Mouse (Mus musculus): ENCODE measurements around the gene Klk4. TPM values are rescaled to one million over a fixed set of nuclear protein-coding genes. Genes with fewer than 3 reads are reported as not detected.

The Klk4 gene
- polyA plus RNA-seq, 1 experiment from 2014 or later, result 0.18 TPM

DNA sequence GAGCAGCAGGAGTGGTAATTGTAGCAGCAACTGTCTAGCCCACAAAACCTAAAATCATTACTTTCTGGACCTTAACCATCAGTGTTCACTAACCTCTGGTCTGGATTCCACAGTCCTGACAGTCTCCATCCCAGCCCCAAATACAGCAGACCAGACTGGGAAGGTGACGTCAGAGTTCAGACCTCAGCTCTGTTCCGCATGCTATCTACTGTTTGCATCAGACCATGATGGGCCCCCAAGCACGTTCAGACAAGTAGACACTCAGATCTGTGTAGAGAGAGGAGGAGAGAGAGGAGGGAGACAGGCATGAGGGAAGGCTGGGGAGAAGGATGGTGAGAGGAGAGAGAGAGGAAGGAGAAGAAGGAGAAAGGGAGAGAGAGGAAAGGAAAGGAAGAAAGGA is 10.8 kb downstream of the Klk4 start:
- no peaks in the 10 kb centered on the region for H3K36me3 ChIP-seq (ENCODE audit: control insufficient read depth, insufficient read depth, low read length)
- no peak overlapping the region for H3K4me3 ChIP-seq (replicated peaks; ENCODE audit: low read length)
- no peak for ATAC-seq (ENCODE audit: insufficient read depth, low FRiP score)
- H3K27me3 ChIP-seq (ENCODE audit: control insufficient read depth, insufficient read depth, low read length), result no peaks in the 10 kb centered on the region
- H3K9ac ChIP-seq (ENCODE audit: low read length), result no peak overlapping the region
- H3K4me2 ChIP-seq (ENCODE audit: low read depth, low read length), result no peak overlapping the region
- 33% methylated on average over 3 of the region's 3 CpGs for WGBS
- H3K4me1 ChIP-seq (ENCODE audit: control insufficient read depth, insufficient read depth, low read length), result no peaks in the 10 kb centered on the region
- no peaks in the 10 kb centered on the region for H3K9me3 ChIP-seq (replicated peaks; ENCODE audit: control insufficient read depth, low read length)
- H3K27ac ChIP-seq (ENCODE audit: low read length), result no peak overlapping the region

DNA sequence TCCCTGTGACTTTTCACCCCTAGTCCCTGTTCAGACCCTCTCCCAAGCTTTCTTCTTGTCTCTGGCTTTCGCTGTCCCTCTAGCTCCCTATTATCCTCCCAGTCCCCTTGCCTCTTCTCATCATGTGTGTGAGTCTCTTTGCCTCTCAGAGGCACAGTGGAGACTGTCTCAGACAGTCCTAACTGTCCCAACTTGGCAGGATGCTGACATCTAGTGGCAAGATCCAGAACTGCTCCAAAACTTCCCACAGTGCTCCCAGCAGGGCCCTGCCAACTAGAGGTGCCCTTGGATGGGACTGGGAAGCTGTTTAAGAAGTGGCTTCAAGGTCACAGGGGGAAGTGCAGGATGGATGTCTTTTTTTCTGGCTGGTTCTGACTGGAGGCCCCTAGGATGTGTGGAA is 13.9 kb downstream of the Klk4 start:
- Histone ChIP-seq H3K9ac (ENCODE audit: low read length) (no peak overlapping the region), H3K36me3 (ENCODE audit: control insufficient read depth, insufficient read depth, low read length) (no peaks in the 10 kb centered on the region), H3K4me2 (ENCODE audit: low read depth, low read length) (no peak overlapping the region), H3K4me3 (replicated peaks; ENCODE audit: low read length) (no peak overlapping the region), H3K27ac (ENCODE audit: low read length) (no peak overlapping the region), H3K4me1 (ENCODE audit: control insufficient read depth, insufficient read depth, low read length) (no peaks in the 10 kb centered on the region), H3K9me3 (replicated peaks; ENCODE audit: control insufficient read depth, low read length) (no peaks in the 10 kb centered on the region), H3K27me3 (ENCODE audit: control insufficient read depth, insufficient read depth, low read length) (no peaks in the 10 kb centered on the region)
- peak; percentile 91 for ATAC-seq (ENCODE audit: insufficient read depth, low FRiP score)
- WGBS, result 3% methylated on average over 1 of the region's 1 CpGs

DNA sequence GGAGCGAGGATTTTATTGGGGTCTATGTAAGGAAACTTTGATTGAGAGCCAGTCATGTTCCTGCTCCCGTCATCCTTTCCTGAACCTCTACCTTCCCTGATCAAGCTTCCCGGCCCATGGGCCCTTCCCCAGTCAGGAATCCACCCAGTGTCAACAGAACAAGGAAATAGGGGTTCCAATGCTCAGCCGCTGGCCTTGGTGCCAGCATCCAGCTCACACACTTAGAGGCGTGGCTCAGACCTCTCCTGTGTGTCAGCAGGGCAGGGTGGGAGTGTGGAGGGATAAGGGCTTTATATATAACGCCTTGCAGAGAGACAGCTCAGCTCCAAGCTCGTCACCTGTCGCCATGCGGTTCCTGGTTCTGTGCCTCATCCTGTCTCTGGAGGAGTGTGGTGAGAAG is 33.9 kb downstream of the Klk4 start:
- ATAC-seq (ENCODE audit: insufficient read depth, low FRiP score), result peak; percentile 84
- no peak overlapping the region for H3K4me3 ChIP-seq (replicated peaks; ENCODE audit: low read length)
- no peak overlapping the region for H3K4me2 ChIP-seq (ENCODE audit: low read depth, low read length)
- no peaks in the 10 kb centered on the region for H3K27me3 ChIP-seq (ENCODE audit: control insufficient read depth, insufficient read depth, low read length)
- H3K9ac ChIP-seq (ENCODE audit: low read length), result no peak overlapping the region
- H3K36me3 ChIP-seq (ENCODE audit: control insufficient read depth, insufficient read depth, low read length), result no peaks in the 10 kb centered on the region
- H3K9me3 ChIP-seq (replicated peaks; ENCODE audit: control insufficient read depth, low read length), result no peaks in the 10 kb centered on the region
- H3K4me1 ChIP-seq (ENCODE audit: control insufficient read depth, insufficient read depth, low read length), result no peaks in the 10 kb centered on the region
- 47% methylated on average over 9 of the region's 9 CpGs for WGBS
- H3K27ac ChIP-seq (ENCODE audit: low read length), result no peak overlapping the region

GRCm38 (mm10) chr7:43918426-43918825 is 37.5 kb downstream of the Klk4 start:
- Histone ChIP-seq H3K36me3 (ENCODE audit: control insufficient read depth, insufficient read depth, low read length) (no peaks in the 10 kb centered on the region), H3K27ac (ENCODE audit: low read length) (no peak overlapping the region), H3K4me2 (ENCODE audit: low read depth, low read length) (no peak overlapping the region), H3K27me3 (ENCODE audit: control insufficient read depth, insufficient read depth, low read length) (no peaks in the 10 kb centered on the region), H3K9me3 (replicated peaks; ENCODE audit: control insufficient read depth, low read length) (no peaks in the 10 kb centered on the region), H3K4me3 (replicated peaks; ENCODE audit: low read length) (no peak overlapping the region), H3K4me1 (ENCODE audit: control insufficient read depth, insufficient read depth, low read length) (no peaks in the 10 kb centered on the region), H3K9ac (ENCODE audit: low read length) (no peak overlapping the region)
- no peak for ATAC-seq (ENCODE audit: insufficient read depth, low FRiP score)
- WGBS, result 83% methylated on average over 13 of the region's 13 CpGs

- Histone ChIP-seq H3K4me3 (replicated peaks; ENCODE audit: low read length) (no peak overlapping the region), H3K27ac (ENCODE audit: low read length) (no peak overlapping the region), H3K9me3 (replicated peaks; ENCODE audit: control insufficient read depth, low read length) (no peaks in the 10 kb centered on the region), H3K4me1 (ENCODE audit: control insufficient read depth, insufficient read depth, low read length) (no peaks in the 10 kb centered on the region), H3K4me2 (ENCODE audit: low read depth, low read length) (no peak overlapping the region), H3K27me3 (ENCODE audit: control insufficient read depth, insufficient read depth, low read length) (no peaks in the 10 kb centered on the region), H3K36me3 (ENCODE audit: control insufficient read depth, insufficient read depth, low read length) (no peaks in the 10 kb centered on the region), H3K9ac (ENCODE audit: low read length) (no peak overlapping the region)
- no peak for ATAC-seq (ENCODE audit: insufficient read depth, low FRiP score)
- WGBS, result 70% methylated on average over 8 of the region's 8 CpGs
These were observed 37.9 kb downstream of the Klk4 start for GRCm38 (mm10) chr7:43918871-43919270.

- Histone ChIP-seq H3K9ac (ENCODE audit: low read length) (no peak overlapping the region), H3K27me3 (ENCODE audit: control insufficient read depth, insufficient read depth, low read length) (no peaks in the 10 kb centered on the region), H3K4me1 (ENCODE audit: control insufficient read depth, insufficient read depth, low read length) (no peaks in the 10 kb centered on the region), H3K36me3 (ENCODE audit: control insufficient read depth, insufficient read depth, low read length) (no peaks in the 10 kb centered on the region), H3K4me2 (ENCODE audit: low read depth, low read length) (no peak overlapping the region), H3K27ac (ENCODE audit: low read length) (no peak overlapping the region), H3K9me3 (replicated peaks; ENCODE audit: control insufficient read depth, low read length) (no peaks in the 10 kb centered on the region), H3K4me3 (replicated peaks; ENCODE audit: low read length) (no peak overlapping the region)
- ATAC-seq (ENCODE audit: insufficient read depth, low FRiP score), result peak; percentile 80; the same call in 1 of the 2 replicates
- 29% methylated on average over 14 of the region's 14 CpGs for WGBS
These were observed 38.8 kb downstream of the Klk4 start for GRCm38 (mm10) chr7:43919559-43920451.

DNA sequence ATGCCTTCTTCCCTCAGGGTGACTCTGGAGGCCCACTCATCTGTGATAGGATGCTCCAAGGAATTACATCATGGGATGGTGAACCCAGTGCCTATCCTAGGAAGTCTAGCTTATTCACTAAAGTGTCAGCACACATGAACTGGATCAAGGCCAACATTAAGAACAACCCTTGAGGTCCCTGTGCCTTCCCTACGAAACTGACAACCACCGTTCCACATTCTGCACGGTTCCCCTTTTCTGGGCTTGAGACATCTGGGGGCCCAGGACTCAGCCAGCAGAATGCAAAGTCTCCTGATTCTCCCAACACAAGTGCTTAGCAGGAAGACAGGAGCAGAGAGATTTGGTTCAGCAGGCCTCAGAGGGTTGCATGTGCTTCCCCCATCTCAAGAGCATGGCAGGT is 39.6 kb downstream of the Klk4 start:
- ATAC-seq (ENCODE audit: insufficient read depth, low FRiP score), result no peak
- Histone ChIP-seq H3K36me3 (ENCODE audit: control insufficient read depth, insufficient read depth, low read length) (no peaks in the 10 kb centered on the region), H3K4me1 (ENCODE audit: control insufficient read depth, insufficient read depth, low read length) (no peaks in the 10 kb centered on the region), H3K4me3 (replicated peaks; ENCODE audit: low read length) (no peak overlapping the region), H3K9ac (ENCODE audit: low read length) (no peak overlapping the region), H3K9me3 (replicated peaks; ENCODE audit: control insufficient read depth, low read length) (no peaks in the 10 kb centered on the region), H3K4me2 (ENCODE audit: low read depth, low read length) (no peak overlapping the region), H3K27ac (ENCODE audit: low read length) (no peak overlapping the region), H3K27me3 (ENCODE audit: control insufficient read depth, insufficient read depth, low read length) (no peaks in the 10 kb centered on the region)
- WGBS, result 81% methylated on average over 3 of the region's 3 CpGs

DNA sequence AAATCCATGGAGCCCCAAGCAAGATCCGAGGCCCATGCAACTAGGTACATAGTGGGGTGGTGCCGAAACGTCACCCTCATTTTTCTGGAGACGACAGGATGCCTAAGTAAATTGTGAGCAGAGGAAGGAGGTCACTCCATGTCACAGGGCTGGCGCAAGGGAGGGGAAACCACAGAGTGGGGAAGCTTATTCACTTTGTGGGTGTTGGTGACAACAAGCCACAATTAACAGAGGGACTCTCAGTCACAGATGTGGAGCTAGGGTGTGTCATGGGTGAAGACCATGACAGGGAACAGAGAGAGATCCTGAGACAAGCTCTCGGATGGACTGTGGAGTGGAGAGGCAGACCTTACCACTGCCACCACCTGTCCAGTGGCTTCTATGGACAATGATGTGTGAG is 40.1 kb downstream of the Klk4 start:
- Histone ChIP-seq H3K27me3 (ENCODE audit: control insufficient read depth, insufficient read depth, low read length) (no peaks in the 10 kb centered on the region), H3K4me1 (ENCODE audit: control insufficient read depth, insufficient read depth, low read length) (no peaks in the 10 kb centered on the region), H3K4me2 (ENCODE audit: low read depth, low read length) (no peak overlapping the region), H3K4me3 (replicated peaks; ENCODE audit: low read length) (no peak overlapping the region), H3K36me3 (ENCODE audit: control insufficient read depth, insufficient read depth, low read length) (no peaks in the 10 kb centered on the region), H3K27ac (ENCODE audit: low read length) (no peak overlapping the region), H3K9ac (ENCODE audit: low read length) (no peak overlapping the region), H3K9me3 (replicated peaks; ENCODE audit: control insufficient read depth, low read length) (no peaks in the 10 kb centered on the region)
- ATAC-seq (ENCODE audit: insufficient read depth, low FRiP score), result no peak
- 66% methylated on average over 6 of the region's 6 CpGs for WGBS

GRCm38 (mm10) chr7:43921941-43922340 is 41.0 kb downstream of the Klk4 start:
- whole genome bisulfite sequencing, result 77% methylated on average over 2 of the region's 2 CpGs
- Histone ChIP-seq H3K9me3 (replicated peaks; ENCODE audit: control insufficient read depth, low read length) (no peaks in the 10 kb centered on the region), H3K4me2 (ENCODE audit: low read depth, low read length) (no peak overlapping the region), H3K4me1 (ENCODE audit: control insufficient read depth, insufficient read depth, low read length) (no peaks in the 10 kb centered on the region), H3K36me3 (ENCODE audit: control insufficient read depth, insufficient read depth, low read length) (no peaks in the 10 kb centered on the region), H3K27ac (ENCODE audit: low read length) (no peak overlapping the region), H3K9ac (ENCODE audit: low read length) (no peak overlapping the region), H3K27me3 (ENCODE audit: control insufficient read depth, insufficient read depth, low read length) (no peaks in the 10 kb centered on the region), H3K4me3 (replicated peaks; ENCODE audit: low read length) (no peak overlapping the region)
- no peak for ATAC-seq (ENCODE audit: insufficient read depth, low FRiP score)

Data from stomach, embryonic 16.5 days (tissue).